Mouse (Mus musculus): ENCODE measurements around the gene Kri1.
"Not testable (repeated sequence)": the region's sequence is repeated elsewhere in the genome, so short reads cannot be mapped to it uniquely, and the experiment has no call there.

Kri1 gene

GRCm38 (mm10) chr9:21314367-21315140, 26.8 kb upstream of the Kri1 start:
- peak; percentile 76 for DNase-seq

- peak; percentile 93 for DNase-seq
Measured at GRCm38 (mm10) chr9:21313394-21313793, 25.6 kb upstream of the Kri1 start.

GRCm38 (mm10) chr9:21312134-21312533, 24.4 kb upstream of the Kri1 start, which contains the start of gene Ap1m2:
Gene Ap1m2, minus strand, starts transcription at chr9:21312337.
- no peak for DNase-seq

GRCm38 (mm10) chr9:21311695-21312094, 23.9 kb upstream of the Kri1 start:
- no peak for DNase-seq

GRCm38 (mm10) chr9:21309150-21309741, 21.5 kb upstream of the Kri1 start:
- no peak for DNase-seq

GRCm38 (mm10) chr9:21305065-21305464, 17.3 kb upstream of the Kri1 start:
- no peak for DNase-seq

- DNase-seq = no peak
Measured at GRCm38 (mm10) chr9:21299014-21299413, 11.2 kb upstream of the Kri1 start.

GRCm38 (mm10) chr9:21292271-21292670, 4.5 kb upstream of the Kri1 start:
- DNase-seq = no peak

- DNase-seq = not testable (repeated sequence)
Measured at GRCm38 (mm10) chr9:21291868-21292267, 4.1 kb upstream of the Kri1 start.

GRCm38 (mm10) chr9:21291022-21291787, 3.4 kb upstream of the Kri1 start, which contains the start of gene Cdkn2d:
Gene Cdkn2d, minus strand, starts transcription at chr9:21291407.
- DNase-seq = peak; percentile 100

- no peak for DNase-seq
Measured at GRCm38 (mm10) chr9:21290589-21290988, 2.8 kb upstream of the Kri1 start.

GRCm38 (mm10) chr9:21289337-21289671, 1.5 kb upstream of the Kri1 start:
- no peak for DNase-seq

GRCm38 (mm10) chr9:21288404-21289336, 901 bp upstream of the Kri1 start:
- DNase-seq = peak; percentile 53

- DNase-seq = no peak
Measured at GRCm38 (mm10) chr9:21286753-21287152, 1.0 kb downstream of the Kri1 start.

- peak; percentile 27 for DNase-seq
Measured at GRCm38 (mm10) chr9:21283994-21284393, 3.8 kb downstream of the Kri1 start.

- no peak for DNase-seq
Measured at GRCm38 (mm10) chr9:21283591-21283990, 4.2 kb downstream of the Kri1 start.

GRCm38 (mm10) chr9:21277776-21278175, 10.0 kb downstream of the Kri1 start:
- no peak for DNase-seq

- no peak for DNase-seq
Measured at GRCm38 (mm10) chr9:21276307-21276706, 11.5 kb downstream of the Kri1 start.

GRCm38 (mm10) chr9:21275727-21276126, 12.0 kb downstream of the Kri1 start:
- DNase-seq = no peak

- peak; percentile 38 for DNase-seq
Measured at GRCm38 (mm10) chr9:21275013-21275710, 12.6 kb downstream of the Kri1 start.

- DNase-seq = no peak
Measured at GRCm38 (mm10) chr9:21274336-21274735, 13.4 kb downstream of the Kri1 start.
